In the genomic region with DNA sequence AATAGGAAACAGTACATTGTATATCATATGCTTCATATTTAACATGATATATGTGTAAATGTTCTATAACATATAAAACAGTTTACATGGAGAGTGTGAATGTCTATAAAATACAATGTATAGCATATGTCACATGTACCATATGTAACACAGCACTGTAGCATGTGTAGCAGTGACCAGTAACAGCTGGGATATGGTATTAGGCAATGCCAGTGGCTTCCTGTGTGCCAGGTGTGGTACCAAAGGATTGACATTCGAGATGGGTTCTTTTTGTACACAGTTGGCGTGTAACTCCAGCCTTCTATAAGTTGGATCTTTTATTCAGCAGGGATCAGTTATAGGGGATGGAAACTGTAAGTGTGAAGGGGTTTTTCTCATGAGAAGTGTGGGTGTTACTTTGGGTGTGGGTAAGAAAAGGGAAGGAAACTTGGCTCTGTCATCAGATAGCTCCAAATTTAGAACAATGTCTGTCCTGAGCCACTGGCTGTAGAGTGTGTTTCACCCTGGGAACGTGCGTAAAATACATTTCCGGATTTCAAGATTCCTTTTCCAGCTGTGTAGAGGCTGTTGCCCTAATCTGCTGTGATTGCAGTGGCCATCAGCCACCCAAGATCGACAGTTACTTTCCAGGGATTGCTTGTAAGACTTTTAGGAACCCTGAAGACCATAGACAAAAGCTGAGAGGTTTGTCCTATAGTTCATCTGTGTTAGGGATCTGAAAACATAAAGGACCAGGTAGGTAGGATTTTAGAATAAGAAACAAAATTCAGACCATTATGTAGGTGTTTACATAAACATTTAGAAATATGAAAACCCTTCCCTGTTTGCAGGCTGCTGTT, we compare ENCODE assay signal across 9 mouse cellular contexts. TPM values are rescaled to one million over a fixed set of nuclear protein-coding genes. Genes with fewer than 3 reads are reported as not detected.
DNase-seq lines count a peak whose midpoint lies in the region; ATAC-seq and TF ChIP-seq lines count a peak whose summit lies in the region.
"Had no signal": no experiment of that assay in that cellular context is flagged by ENCODE, and none has a peak within 500 bp of the region (broad histone marks: within the 10 kb centered on the region; RNA-seq: fewer than 3 reads in every experiment).

No protein-coding gene starts in this region.

- TF ChIP-seq EP300 in CH12.LX (IDR thresholded peaks at IDR 0.05; ENCODE audit: low read length): peak; percentile 76

- in situ Hi-C loops in CH12.LX (cut with MboI; ENCODE audit: low pct_ligation_motif_present, low pct_unique_long_range_greater_than_20kb, low sequenced_read_pairs): no loop called here

- peak; percentile 88 for ATAC-seq in megakaryocyte, adult 5-6 weeks (ENCODE audit: poor library complexity, severe bottlenecking)

- H3K9me3 ChIP-seq in CH12.LX (replicated peaks; ENCODE audit: low read length): no peaks in the 10 kb centered on the region

- H3K27ac ChIP-seq in CH12.LX (ENCODE audit: insufficient read depth, low read depth): peak overlapping the region; percentile 94
- H3K27ac ChIP-seq: liver, embryonic 14.5 days had no signal

- dilution Hi-C loops in CH12.LX (cut with MboI; ENCODE audit: extremely low pct_ligation_motif_present, extremely low pct_unique_long_range_greater_than_20kb, low sequenced_read_pairs): no loop called here

- H3K36me3 ChIP-seq in CH12.LX (replicated peaks in 1 of 2; ENCODE audit: control insufficient read depth in 1 of 2, insufficient read depth in 1 of 2, low read length in 1 of 2): peaks cover 10 to 70% of the 10 kb centered on the region in 2 experiments

- no peaks in the 10 kb centered on the region for H3K27me3 ChIP-seq in CH12.LX (replicated peaks)

- peaks cover 91% of the 10 kb centered on the region for H3K79me2 ChIP-seq in CH12.LX (replicated peaks; ENCODE audit: control insufficient read depth, extremely low read depth, insufficient read depth, poor library complexity, severe bottlenecking)

- no peak for TF ChIP-seq POLR2A in CH12.LX (IDR thresholded peaks at IDR 0.05; ENCODE audit: low read depth, low read length)

- no peak for TF ChIP-seq RAD21 in CH12.LX (IDR thresholded peaks at IDR 0.05; ENCODE audit: low read depth, low read length)

- intact Hi-C loops in left cerebral cortex, postnatal 4 days (cut with DNase I): no loop called here

- peak overlapping the region; percentile 70 for H3K4me2 ChIP-seq in CH12.LX (ENCODE audit: insufficient read depth, low read depth, poor library complexity, severe bottlenecking)

- H3K9ac ChIP-seq in CH12.LX (ENCODE audit: insufficient read depth, low read depth): peak overlapping the region; percentile 78
- H3K9ac ChIP-seq: liver, embryonic 14.5 days had no signal

- peaks cover 59 to 96% of the 10 kb centered on the region in 2 experiments for H3K4me1 ChIP-seq in CH12.LX (ENCODE audit: control insufficient read depth in 1 of 2, insufficient read depth in 2 of 2)

- no peak for TF ChIP-seq CTCF in CH12.LX (conservative IDR thresholded peaks at IDR 0.05 in 1 of 2, IDR thresholded peaks at IDR 0.05 in 1 of 2; ENCODE audit: low read depth in 2 of 2, low read length in 2 of 2)

- peak; percentile 43 for DNase-seq in kidney, adult 11 months
- DNase-seq in kidney, adult 18-20 months: no peak
- DNase-seq in CH12.LX (ENCODE audit: extremely low read depth): peak; percentile 59
- DNase-seq in heart, postnatal 4 days: peak; percentile 39
- DNase-seq in T-cell, adult 2 months (ENCODE audit: low spot score): no peak
- DNase-seq in left cerebral cortex, postnatal 4 days: no peak
- no peak for DNase-seq in adrenal gland, postnatal 10 days

- H3K4me3 ChIP-seq in CH12.LX (replicated peaks in 1 of 3; ENCODE audit: low read depth in 2 of 3, low read length in 2 of 3, poor library complexity in 1 of 3): no peak overlapping the region

TF ChIP-seq in CH12.LX, 34 proteins besides CTCF, POLR2A, EP300 and RAD21:
- TF ChIP-seq JUND (conservative IDR thresholded peaks at IDR 0.05; ENCODE audit: low read depth, low read length) (no peak), MYC (IDR thresholded peaks at IDR 0.05; ENCODE audit: low read depth, low read length) (peak; percentile 45; the same call in 1 of the 2 replicates), BHLHE40 (IDR thresholded peaks at IDR 0.05; ENCODE audit: low read depth, low read length) (peak; percentile 88), SIN3A (IDR thresholded peaks at IDR 0.05; ENCODE audit: low read length) (no peak), MAZ (IDR thresholded peaks at IDR 0.05; ENCODE audit: low read depth, low read length) (no peak), JUN (IDR thresholded peaks at IDR 0.05; ENCODE audit: insufficient read depth, low read depth, low read length) (no peak), USF2 (conservative IDR thresholded peaks at IDR 0.05; ENCODE audit: low read depth, low read length) (no peak), ZC3H11A (IDR thresholded peaks at IDR 0.05; ENCODE audit: low read depth, low read length) (no peak), MEF2A (IDR thresholded peaks at IDR 0.05; ENCODE audit: borderline replicate concordance, low read depth, low read length) (peak; percentile 94), TBP (conservative IDR thresholded peaks at IDR 0.05; ENCODE audit: low read depth, low read length) (no peak), NELFE (IDR thresholded peaks at IDR 0.05; ENCODE audit: low read depth, low read length) (no peak), TCF12 (IDR thresholded peaks at IDR 0.05; ENCODE audit: low read depth, low read length) (peak; percentile 57; the same call in 1 of the 2 replicates), MAFK (IDR thresholded peaks at IDR 0.05; ENCODE audit: insufficient replicate concordance, low read length) (no peak), ETS1 (conservative IDR thresholded peaks at IDR 0.05; ENCODE audit: low read depth, low read length) (peak; percentile 91), KAT2A (IDR thresholded peaks at IDR 0.05; ENCODE audit: insufficient replicate concordance, low read length) (no peak), CHD1 (IDR thresholded peaks at IDR 0.05; ENCODE audit: low read depth, low read length) (peak; percentile 82; the same call in 1 of the 2 replicates), NRF1 (IDR thresholded peaks at IDR 0.05; ENCODE audit: low read depth, low read length) (no peak), USF1 (IDR thresholded peaks at IDR 0.05; ENCODE audit: low read depth, low read length) (no peak), IRF4 (IDR thresholded peaks at IDR 0.05; ENCODE audit: low read depth, low read length) (peak; percentile 62; the same call in 1 of the 2 replicates), ZMIZ1 (IDR thresholded peaks at IDR 0.05; ENCODE audit: low read depth, low read length) (no peak), GABPA (IDR thresholded peaks at IDR 0.05; ENCODE audit: insufficient replicate concordance, low read depth, low read length) (no peak), SMC3 (IDR thresholded peaks at IDR 0.05; ENCODE audit: low read depth, low read length) (no peak; the same call in 1 of the 2 replicates), CHD2 (IDR thresholded peaks at IDR 0.05; ENCODE audit: low read length) (no peak), MAX (IDR thresholded peaks at IDR 0.05; ENCODE audit: low read length) (no peak), ELF1 (IDR thresholded peaks at IDR 0.05; ENCODE audit: low read depth, low read length) (peak; percentile 27; the same call in 1 of the 2 replicates), MXI1 (IDR thresholded peaks at IDR 0.05; ENCODE audit: low read depth, low read length) (no peak), RCOR1 (conservative IDR thresholded peaks at IDR 0.05; ENCODE audit: low read depth, low read length) (no peak), POLR2AphosphoS2 (IDR thresholded peaks at IDR 0.05; ENCODE audit: low read depth, low read length) (no peak), ZKSCAN1 (IDR thresholded peaks at IDR 0.05; ENCODE audit: borderline replicate concordance, low read depth, low read length) (no peak), E2F4 (IDR thresholded peaks at IDR 0.05; ENCODE audit: insufficient replicate concordance, low read depth, low read length) (no peak), HCFC1 (IDR thresholded peaks at IDR 0.05; ENCODE audit: low read depth, low read length) (no peak), PAX5 (IDR thresholded peaks at IDR 0.05; ENCODE audit: low read length) (no peak), UBTF (IDR thresholded peaks at IDR 0.05; ENCODE audit: low read depth, low read length) (no peak), ZNF384 (IDR thresholded peaks at IDR 0.05; ENCODE audit: low read depth, low read length) (no peak)
TF ChIP-seq in CH12.LX: peak in this region for 8.

RNA-seq across cellular contexts. Expression of gene Rapgef1, which starts 29.7 kb away (rescaled TPM):
- 149 and 185 TPM in 2 replicates for total RNA-seq in CH12.LX (2012; rRNA removed)
- total RNA-seq in CH12.LX (2014; rRNA removed): 84.0 and 86.5 TPM in 2 replicates
- polyA plus RNA-seq in CH12.LX (2012; ENCODE audit: insufficient read length, low read depth): 143 and 170 TPM in 2 replicates
- 10 to 100 TPM; 96.3 to 98.4 TPM for total RNA-seq in heart, postnatal 4 days (2021)
- 20.1 and 20.2 TPM in 2 replicates for total RNA-seq in megakaryocyte, adult 5-6 weeks (2015)
- 22.7 and 22.8 TPM in 2 replicates for total RNA-seq in megakaryocyte, adult 5-6 weeks (2017)
- total RNA-seq in left cerebral cortex, postnatal 4 days (2021): 100 to 1,000 TPM; 149 to 155 TPM
- 10 to 100 TPM; 58.5 to 66.5 TPM for total RNA-seq in adrenal gland, postnatal 10 days (2021)

Comparison
In these comparisons a context has a peak if more than half of its experiments do, and no peak if none do; other contexts are left out.
1. DNase-seq: peak in kidney, adult 11 months (single experiment), CH12.LX (single experiment) and heart, postnatal 4 days (single experiment); none in kidney, adult 18-20 months (single experiment), T-cell, adult 2 months (single experiment), left cerebral cortex, postnatal 4 days (single experiment) and adrenal gland, postnatal 10 days (single experiment).